Mouse (Mus musculus) adrenal gland, postnatal 25 days (tissue): ENCODE results near the gene Tradd. TPM values are rescaled to one million over a fixed set of nuclear protein-coding genes. Genes with fewer than 3 reads are reported as not detected.
A peak's percentile ranks its signal among the peaks of the same experiment; 100 is the strongest.
"Not testable (repeated sequence)": the region's sequence is repeated elsewhere in the genome, so short reads cannot be mapped to it uniquely, and the experiment has no call there.

ENCODE experiments used
- DNase-seq: peaks from one replicate; pipeline ENCODE4 v3.0.0; 2021; ENCODE audit warnings: mixed read lengths
- total RNA-seq: library from RNA; stranded (reverse); gene quantifications from 2 replicates; pipeline ENCODE4 v1.2.3, GENCODE M21; 2021

The Tradd gene
- total RNA-seq, 1 experiment from 2014 or later = 21.7 TPM

DNA sequence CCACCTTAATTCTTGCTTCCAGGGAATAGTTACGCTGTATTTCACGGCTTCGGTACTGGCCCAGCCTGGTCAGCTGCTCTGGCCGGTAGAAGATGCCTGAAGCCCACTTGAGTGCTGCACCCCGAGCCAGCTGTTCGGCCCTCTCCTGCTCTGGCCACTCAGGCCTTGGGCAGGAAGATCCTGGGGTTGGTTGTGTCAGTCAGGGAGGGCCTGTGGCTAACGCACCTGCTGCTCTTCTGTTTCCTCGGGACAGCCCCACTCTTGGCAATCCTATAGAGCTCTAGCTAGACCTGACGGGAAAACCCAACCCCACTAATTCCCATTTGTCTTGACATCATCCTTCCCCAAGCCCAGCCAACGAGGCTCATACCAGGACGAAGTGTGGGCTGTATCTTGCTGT is 30.8 kb upstream of the Tradd start:
- DNase-seq = no peak

DNA sequence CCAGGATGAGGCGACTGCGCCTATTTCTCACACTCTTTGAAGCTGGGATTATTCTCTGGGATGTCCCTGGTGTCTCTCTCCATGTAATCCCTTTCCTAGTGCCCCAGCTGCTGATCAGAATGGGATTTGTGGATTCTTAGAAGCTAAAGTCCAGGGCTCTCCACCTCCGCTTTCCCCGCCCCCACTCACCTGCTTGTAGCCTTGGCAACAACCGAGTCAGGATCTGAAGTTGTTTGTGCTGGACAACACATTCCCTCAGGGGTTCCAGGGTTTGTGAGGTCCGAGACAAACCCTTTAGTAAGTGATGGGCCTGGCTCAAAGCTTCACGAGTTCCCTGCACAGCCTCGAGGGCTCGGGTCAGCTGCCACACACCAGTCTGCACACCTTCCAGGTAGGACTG is 30.4 kb upstream of the Tradd start:
- DNase-seq = no peak

DNA sequence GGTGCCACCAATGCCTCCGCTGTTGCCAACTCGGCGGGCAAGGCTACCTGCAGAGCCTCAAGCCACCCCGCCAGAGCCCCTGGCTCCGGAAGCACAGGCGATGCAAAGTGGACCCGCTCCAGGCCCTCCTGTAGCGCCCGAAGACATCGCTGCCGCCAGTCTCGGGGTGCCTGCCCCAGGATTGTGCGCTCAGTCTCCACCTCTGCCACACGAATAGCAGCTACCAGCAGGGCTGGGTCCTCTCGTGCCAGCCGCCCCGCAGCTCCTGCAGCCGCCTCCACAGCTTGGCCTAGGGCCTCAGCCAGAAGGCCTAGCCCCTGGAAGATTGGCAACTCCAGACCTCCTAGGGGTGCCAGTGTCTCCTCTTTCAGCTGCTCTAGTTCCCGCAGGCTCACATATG is 29.0 kb upstream of the Tradd start:
- DNase-seq = no peak

DNA sequence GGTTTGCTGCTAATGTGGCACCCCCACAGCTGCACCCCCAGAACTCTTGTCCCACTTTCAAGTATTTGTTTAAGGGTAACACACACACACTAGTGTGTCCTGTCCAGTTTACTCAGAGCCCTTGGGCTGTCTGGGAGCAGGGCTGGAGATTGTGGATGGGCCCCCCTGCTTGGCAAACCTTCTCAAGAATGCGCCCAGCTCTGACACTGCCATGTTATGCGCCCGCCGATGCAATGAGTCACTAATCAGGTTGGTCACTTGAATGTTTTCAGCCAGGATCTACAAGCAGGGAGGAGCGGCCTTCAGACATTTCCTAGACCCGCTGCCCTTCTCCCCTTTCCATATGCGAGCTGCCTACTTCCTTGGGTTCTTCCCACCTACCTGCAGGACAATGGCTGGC is 28.1 kb upstream of the Tradd start:
- no peak for DNase-seq

DNA sequence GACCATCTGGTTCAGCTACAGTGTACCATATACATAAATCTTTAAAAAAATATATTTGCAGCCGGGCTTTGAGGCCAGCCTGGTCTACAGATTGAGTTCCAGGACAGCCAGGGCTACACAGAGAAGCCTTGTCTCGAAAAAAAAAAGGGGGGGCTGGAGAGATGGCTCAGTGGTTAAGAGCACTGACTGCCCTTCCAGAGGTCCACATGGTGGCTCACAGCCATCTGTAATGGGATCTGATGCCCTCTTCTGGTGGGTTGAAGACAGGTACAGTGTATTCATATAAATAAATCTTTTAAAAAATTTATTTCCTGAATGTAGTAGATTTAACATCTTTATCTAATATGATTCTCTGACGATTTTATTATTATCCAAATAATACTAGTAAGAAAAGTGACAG is 27.4 kb upstream of the Tradd start:
- DNase-seq = not testable (repeated sequence)

DNA sequence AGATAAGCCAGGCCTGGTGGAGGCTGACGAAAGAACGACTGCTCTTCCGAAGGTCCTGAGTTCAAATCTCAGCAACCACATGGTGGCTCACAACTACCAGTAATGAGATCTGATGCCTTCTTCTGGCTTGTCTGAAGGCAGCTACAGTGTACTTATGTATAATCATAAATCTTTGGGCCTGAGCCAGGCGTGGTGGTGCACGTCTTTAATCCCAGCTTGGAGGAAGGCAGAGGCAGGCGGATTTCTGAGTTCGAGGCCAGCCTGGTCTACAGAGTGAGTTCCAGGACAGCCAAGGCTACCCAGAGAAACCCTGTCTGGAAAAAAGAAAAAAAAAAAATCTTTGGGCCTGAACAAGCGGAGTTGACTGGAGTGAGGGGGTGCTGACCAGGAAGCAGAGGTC is 27.0 kb upstream of the Tradd start:
- not testable (repeated sequence) for DNase-seq

DNA sequence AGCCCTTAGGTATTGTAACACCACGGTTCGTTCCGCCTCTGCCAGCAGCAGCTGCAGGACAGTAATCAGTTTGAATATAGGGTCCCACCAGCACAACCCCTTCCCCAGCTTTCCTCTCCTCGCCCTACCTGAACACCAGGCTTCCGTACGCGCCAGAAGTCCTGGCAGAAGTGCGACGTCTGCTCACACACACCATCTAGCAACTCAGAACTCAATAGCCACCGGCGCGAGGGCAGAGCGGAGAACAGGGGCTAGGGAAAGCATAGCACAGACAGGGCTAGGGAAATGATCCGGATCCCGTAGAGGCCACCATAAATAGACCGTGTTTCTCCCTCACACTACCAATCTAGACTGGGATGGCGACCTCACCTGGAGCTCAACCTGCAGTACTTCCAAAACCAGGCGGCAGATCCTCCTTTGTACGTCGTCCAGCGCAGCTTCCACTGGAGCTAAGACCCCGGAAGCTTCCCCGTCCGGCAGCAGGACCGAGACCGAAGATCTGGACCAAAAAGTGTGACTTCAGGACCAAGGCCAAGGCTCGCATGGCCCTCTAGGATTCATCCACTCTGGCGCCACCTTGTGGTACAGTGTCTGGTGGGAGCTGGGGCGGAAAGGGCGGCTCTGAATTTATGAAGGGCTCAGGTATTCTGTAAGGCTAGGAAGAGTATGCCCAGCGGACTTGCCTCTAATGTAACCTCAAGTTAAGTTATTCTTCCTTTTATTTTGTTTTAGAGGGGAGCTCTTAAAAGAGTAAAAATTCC is 26.3 kb upstream of the Tradd start:
- peak; percentile 93 for DNase-seq

DNA sequence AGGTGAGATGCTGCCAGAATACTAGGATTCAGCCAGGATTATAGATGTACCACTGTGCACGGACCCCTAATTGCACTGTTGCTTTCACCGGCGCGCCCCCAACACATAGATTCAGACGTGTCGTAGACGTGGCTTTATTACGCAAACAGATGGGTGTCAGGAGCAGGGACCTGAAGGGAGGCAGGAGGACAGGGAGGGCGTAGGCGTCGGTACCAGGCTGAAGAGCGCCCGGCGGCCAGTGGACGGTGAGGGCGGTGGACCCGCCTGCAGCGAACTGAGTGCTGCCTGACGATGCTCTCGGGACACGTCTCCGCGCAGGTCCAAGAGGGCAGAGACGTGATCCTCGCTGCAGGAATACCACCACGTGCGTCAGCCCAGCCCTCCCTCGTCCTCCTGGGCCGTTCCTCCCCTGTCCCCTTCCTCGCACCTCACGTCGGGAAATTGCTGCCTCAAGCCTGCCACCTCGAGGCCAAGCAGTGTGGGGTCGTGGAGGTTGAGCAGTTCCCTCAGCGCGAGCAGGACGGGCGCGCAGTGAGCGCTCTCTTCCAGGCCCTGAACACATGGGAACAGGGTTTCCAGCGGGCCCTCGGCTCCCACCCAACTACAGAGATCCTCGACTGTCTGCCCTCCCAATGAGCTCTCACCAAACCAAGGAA is 25.5 kb upstream of the Tradd start, which contains the start of gene 4931428F04Rik:
Gene 4931428F04Rik (minus strand): TSS at position 60 of the 656 bp plus-strand sequence.
- peak; percentile 53 for DNase-seq

DNA sequence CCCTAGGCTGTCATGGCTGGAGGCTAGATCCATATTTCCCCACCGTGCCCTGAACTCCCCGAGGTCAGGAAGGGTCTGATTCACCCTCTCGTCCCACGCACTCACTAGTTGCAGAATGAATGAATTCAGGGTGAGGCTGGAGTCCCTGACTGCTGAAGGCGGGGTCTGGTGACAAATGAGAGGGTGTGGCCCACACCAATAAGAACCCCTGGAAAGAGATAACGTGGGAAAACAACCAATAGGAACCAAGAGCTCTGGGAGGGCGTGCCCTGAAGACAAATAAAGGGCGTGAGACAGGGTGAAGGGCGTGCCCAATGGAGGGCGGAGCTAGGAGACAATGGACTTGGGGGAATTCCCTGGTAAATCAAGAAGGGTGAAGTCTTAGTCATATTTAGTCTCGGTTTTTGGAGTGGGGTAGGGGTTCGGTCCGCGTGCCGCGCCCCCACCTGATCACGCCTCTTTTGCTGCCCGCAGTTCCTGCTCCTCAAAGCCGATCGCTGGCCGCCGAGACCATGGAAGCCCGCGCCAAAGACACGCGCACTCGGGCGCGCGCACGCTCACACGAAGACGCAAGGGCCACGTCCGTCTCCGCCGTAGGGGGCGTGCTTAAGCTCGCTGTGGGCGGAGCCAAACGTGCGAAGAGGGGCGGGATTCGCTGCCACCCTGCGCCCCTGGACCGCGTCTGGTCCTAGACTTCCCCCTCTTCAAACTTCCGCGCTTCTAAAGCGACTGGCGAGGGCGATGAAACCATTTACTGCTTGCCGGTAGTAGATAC is 24.7 kb upstream of the Tradd start:
- DNase-seq = peak; percentile 92

DNA sequence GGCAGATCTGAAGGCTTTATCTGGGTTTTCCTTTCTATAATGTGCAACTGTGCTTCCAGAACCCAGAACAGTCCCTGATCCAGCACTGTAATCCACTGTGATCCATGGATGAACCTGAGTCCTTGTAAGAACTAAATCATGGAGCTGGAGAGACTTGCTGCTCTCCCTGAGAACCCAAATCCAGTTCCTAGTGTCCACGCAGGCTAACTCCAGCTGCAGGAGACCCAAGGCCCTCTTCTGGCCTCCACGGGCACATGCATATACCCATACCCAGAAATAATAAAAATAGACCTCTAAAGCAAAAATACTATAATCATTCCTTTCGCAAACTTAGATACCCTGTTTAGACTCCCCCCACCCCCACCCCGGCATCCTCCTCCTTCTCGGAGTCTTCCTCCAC is 23.8 kb upstream of the Tradd start:
- DNase-seq = no peak

DNA sequence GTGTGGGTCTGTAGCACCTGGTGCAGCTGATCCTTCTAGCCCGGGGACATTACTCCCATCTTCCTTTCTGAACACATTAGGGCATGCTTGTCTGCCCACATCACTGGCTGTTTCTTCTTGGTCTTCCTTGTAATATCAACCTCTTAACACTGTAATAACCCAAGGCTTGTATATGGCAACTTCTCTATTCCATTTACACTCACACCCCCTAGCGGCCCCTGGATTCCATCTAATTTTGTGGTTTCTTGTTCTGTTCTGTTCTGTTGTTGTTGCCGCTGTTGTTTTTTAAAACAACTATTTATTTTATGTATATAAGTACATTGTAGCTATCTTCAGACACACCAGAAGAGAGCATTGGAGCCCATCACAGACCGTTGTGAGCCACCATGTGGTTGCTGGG is 22.5 kb upstream of the Tradd start:
- DNase-seq = no peak

DNA sequence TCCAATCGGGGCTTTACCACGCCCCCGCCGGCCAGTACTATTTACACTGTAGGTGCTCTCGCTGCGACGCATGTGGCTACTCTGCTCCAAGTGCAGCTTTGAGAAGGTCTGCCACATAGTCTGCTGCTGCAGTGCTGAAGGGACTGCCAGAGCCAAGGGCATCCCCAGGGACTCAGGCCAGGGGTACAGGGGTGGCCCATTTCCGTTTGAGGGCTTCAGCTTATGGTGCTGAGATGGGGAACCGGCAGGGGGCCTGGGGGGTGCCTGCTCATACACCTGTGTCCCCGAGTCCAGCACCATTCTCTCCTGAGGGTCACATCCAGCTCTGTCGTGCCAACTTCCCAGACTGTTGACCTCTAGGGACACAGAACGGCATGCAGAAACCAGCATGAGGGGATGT is 21.1 kb upstream of the Tradd start:
- DNase-seq = no peak

DNA sequence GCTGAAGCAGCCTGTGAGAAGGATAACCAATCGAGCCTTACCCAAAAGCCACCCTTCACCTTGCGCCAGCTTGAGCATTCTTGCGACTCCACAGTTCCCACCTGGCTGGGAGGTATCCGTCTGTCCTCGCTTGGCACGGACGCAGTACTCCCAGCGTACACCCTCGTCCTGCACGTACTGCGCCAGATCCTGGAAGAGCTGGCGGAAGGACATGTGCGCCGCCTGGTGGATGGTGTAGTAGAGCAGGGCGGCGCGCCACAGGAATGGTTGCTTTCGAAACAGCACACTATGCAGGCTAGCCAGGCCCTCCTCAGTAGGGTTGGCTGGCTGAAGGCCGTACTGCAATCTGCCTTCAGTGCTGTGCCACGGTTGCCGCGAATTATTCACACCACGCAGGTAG is 18.7 kb upstream of the Tradd start:
- DNase-seq = peak; percentile 79

DNA sequence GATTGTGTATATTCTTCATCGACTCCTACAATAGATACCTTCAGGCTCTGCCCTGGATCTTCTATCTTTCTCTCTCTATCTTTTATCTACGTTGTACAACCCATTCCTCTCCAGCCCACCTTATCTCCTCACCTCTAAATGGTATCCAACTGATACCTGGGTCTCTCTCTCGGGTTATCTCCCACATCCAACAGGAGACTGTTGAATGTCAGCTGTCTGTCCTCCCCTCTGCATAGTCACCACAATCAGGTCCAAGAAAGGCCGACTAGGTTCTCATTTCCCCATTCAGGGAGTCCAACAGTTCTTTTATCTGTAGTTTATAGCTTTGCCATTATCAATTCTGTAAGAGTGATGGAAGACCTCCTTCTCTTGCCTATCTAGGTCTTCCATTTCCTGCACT is 17.8 kb upstream of the Tradd start:
- DNase-seq = no peak

DNA sequence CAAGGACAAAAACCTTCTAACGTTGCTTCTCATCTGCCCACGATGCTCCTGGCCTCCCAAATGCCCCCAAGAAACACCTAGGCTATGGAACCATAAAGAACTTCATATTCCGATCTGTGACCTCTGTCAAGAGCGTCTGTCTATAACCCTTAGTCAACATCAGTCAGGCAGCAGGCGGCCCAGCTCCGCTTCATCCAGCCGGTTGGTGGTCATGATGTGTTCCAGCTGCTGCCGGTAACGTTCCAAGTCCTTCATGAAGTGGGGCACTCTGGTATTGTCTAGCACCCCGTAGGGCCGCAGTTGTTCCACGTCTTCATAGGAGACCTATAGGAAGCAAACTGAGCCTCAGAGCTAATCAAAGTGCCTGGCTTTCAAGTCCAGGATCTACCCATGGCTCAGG is 17.4 kb upstream of the Tradd start:
- no peak for DNase-seq

DNA sequence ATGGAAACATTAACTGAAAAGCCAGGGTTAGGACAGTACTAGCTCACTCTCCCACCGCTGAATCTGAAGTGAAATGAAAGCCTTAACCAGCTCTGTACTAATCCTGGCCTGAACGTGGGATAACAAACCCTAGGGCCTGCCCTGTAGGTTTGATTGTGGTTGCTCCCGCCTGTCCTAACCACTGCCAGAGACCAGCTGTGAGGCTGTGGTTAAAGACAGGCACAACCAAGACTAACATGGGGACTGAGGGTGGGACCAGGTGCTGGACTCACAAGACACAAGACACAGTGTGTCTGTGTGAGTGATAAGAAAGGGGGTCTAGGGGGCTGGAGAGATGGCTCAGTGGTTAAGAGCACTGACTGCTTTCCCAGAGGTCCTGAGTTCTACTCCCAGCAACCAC is 16.2 kb upstream of the Tradd start:
- no peak for DNase-seq

DNA sequence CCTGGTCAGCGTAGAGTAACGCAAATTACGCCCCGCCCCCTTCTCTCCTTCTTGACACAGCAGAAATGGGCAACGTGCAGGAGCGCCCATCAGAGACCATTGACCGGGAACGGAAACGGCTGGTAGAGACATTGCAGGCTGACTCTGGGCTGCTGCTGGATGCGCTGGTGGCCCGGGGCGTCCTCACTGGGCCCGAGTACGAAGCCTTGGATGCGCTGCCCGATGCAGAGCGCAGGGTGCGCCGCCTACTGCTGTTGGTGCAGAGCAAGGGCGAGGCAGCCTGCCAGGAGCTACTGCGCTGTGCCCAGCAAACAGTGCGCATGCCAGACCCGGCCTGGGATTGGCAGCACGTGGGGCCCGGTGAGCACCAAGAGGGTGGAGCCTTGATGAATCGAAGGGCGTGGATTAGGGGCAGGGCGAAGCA is 14.5 kb upstream of the Tradd start:
- peak; percentile 91 for DNase-seq

DNA sequence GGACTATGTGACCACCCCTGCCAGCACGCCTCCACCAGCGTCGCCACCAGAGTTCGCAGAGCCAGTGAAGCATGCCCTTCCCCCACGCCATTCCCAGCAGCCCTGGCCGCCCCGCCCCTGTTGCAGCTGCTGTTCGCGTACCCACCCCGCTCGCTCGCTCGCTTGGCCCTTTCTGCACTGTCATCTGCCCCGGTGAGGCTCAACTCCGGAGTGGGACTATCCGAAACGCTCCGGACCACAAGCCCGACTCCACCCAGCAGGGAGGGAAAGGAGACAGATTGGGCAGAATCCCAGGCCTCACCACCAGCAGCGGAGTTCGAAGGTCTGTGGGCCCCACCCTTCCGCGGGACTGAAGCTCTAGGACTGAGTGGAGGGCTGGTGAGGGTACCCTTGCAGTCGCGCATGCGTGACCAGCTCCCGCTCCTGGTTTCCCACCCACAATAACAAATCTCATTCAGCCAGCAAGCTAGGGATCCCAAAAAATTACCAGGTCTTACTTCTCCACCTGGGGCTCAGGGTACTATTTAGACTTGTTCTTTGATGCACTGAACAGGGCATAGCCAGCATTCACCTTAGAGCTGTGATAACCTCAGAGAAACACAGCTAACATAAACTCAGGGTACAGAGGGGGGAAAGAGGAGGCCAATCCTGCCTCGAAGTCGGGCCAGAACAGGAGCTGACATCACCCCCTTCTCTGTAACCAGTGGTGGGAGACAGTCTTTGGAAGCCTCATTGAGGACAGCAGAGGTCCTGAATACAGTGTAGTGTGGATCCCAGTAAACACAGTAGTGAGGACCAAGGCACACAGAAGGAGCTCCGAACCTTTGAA is 12.1 kb upstream of the Tradd start:
- DNase-seq = peak; percentile 66

DNA sequence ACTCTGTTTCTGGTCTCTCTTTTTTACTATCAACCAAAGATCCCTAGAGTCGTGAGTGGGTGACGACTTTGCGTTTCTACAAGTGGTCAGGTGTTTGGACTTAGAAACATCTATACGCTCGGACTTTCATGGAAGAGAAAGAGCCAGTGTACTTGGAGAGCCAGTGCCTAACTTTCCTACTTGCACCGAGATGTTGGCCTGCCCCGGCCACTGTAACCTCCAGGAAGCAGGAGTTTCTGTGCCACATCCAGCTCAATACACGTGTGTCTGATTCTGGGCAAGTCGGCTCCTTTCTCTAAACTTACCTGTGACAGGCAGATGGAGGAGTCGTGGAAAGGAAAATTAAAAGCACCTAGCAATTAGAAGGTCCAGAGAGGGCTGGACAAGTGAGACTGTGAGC is 11.4 kb upstream of the Tradd start, which contains the start of gene Nol3:
Gene Nol3 (plus strand): TSS at position 301 of the 400 bp plus-strand sequence.
- no peak for DNase-seq

DNA sequence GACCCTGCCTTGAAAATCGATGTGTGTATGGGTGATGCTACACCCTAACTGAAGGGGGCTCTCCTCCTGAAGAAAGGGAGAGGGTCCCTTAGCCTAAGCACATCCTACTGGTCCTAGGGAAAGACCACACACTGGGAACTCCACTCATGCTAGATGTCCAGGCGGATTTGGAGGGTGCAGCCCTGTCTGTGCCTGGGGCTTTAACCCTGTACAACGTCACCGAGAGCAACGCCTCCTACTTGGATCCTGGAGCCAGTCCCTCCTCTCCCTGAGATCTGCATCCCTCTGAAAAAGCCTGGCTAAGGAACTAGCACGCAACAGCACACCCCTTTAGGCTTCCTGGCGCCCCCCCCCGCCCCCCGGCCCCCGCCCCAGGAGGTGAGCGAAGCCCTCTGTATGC is 11.0 kb upstream of the Tradd start:
- DNase-seq = no peak

DNA sequence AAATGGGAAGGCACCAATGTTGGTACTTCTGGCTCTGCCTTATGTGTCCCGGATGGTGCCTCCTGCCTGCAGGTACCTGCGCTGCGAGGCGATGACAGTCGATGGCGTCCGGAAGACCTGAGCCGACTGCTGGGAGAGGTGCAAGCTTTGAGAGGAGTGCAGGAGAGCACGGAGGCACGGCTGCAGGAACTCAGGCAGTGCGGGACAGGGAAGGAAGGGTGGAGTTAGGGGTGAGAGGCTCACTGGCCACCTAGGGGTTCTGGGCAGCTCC is 6.4 kb upstream of the Tradd start:
- no peak for DNase-seq

DNA sequence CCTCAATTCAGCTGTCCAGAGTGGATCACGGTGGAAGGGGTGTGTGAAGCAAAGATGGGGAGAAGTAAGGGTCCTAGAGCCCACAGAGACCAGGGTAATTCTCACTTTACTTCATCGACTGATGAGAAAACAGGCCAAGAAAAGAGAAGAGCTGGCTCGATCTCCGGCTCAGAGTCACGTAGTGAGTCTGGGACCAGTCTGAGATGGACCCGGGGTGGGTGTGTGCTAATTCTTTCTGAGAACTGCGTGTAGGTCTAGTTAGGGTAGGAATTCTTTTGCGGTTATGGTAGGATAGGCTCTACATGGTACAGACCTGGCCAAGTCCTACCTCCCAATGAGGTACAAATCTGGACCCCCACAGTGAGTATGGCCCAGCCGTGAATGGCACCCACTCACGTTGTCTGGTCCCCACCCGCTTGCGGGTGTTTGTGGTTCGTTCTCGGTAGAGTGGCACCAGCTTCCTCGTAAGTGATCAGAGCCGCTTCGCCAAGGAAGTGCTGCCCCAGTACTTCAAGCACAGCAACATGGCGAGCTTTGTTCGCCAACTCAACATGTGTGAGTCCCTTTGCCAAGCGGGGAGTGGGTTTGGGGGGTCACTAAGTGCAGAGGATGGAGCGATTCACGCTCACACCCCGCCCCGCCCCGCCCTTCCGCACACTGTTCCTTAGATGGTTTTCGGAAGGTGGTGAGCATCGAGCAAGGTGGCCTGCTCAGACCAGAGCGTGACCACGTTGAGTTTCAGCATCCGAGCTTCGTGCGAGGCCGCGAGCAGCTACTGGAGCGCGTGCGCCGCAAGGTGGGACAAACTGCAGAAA is 5.9 kb upstream of the Tradd start:
- no peak for DNase-seq
